Comparison of ENCODE assay signal across 10 mouse cellular contexts in the genomic region with DNA sequence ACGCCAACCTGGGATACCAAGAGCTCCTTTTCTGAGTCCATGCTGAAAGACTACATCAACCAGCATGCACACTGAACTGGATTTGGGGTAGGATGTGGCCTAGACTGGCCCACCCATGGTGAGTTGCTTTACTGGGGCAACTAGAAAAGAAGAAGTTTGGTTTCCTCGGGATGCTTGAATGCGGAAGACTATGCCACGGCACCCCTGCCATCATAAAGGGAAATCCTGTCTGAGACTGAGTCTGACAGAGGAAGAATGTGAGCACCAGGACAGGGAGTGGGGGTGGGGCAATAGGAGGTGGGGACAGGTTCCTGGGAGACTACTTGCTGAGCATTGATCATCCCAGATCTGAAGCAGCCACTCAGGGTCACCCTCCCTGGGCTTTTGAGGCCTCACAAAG. TPM values are rescaled to one million over a fixed set of nuclear protein-coding genes. Genes with fewer than 3 reads are reported as not detected.
DNase-seq lines count a peak whose midpoint lies in the region; ATAC-seq lines count a peak whose summit lies in the region.
"Had no signal": no experiment of that assay in that cellular context is flagged by ENCODE, and none has a peak within 500 bp of the region (broad histone marks: within the 10 kb centered on the region; RNA-seq: fewer than 3 reads in every experiment).

No protein-coding gene starts in this region.

- peaks cover 3% of the 10 kb centered on the region; the same call in 1 of the 2 replicates for H3K36me3 ChIP-seq in hindbrain, embryonic 12.5 days
- peaks cover 3% of the 10 kb centered on the region; the same call in 1 of the 2 replicates for H3K36me3 ChIP-seq in hindbrain, embryonic 14.5 days (replicated peaks; ENCODE audit: control insufficient read depth, insufficient read depth)
- H3K36me3 ChIP-seq in midbrain, embryonic 12.5 days, result no peaks in the 10 kb centered on the region
- no peaks in the 10 kb centered on the region for H3K36me3 ChIP-seq in midbrain, embryonic 14.5 days (ENCODE audit: control insufficient read depth, insufficient read depth, low read length)
- 0 out of 2 replicates have a peak, but pooled peaks cover 3% of the 10 kb centered on the region for H3K36me3 ChIP-seq in forebrain, embryonic 14.5 days (ENCODE audit: control insufficient read depth, insufficient read depth, low read length)
- no peaks in the 10 kb centered on the region for H3K36me3 ChIP-seq in neural tube, embryonic 14.5 days (ENCODE audit: control insufficient read depth, insufficient read depth, low read length)
- H3K36me3 ChIP-seq in intestine, embryonic 16.5 days (ENCODE audit: control insufficient read depth, insufficient read depth, low read length), result no peaks in the 10 kb centered on the region

- H3K4me1 ChIP-seq in hindbrain, embryonic 12.5 days, result peaks cover 47% of the 10 kb centered on the region
- peaks cover 51% of the 10 kb centered on the region for H3K4me1 ChIP-seq in hindbrain, embryonic 14.5 days (replicated peaks; ENCODE audit: control insufficient read depth, insufficient read depth, low read length)
- peaks cover 59% of the 10 kb centered on the region for H3K4me1 ChIP-seq in midbrain, embryonic 12.5 days
- peaks cover 39% of the 10 kb centered on the region for H3K4me1 ChIP-seq in midbrain, embryonic 14.5 days (ENCODE audit: control insufficient read depth, insufficient read depth, low read length)
- peaks cover 45% of the 10 kb centered on the region for H3K4me1 ChIP-seq in forebrain, embryonic 14.5 days (ENCODE audit: control insufficient read depth, insufficient read depth, low read length)
- H3K4me1 ChIP-seq in neural tube, embryonic 14.5 days (ENCODE audit: control insufficient read depth, insufficient read depth, low read length), result peaks cover 49% of the 10 kb centered on the region
- H3K4me1 ChIP-seq in intestine, embryonic 16.5 days (ENCODE audit: control insufficient read depth, insufficient read depth, low read length), result peaks cover 50% of the 10 kb centered on the region

- no peaks in the 10 kb centered on the region for H3K27me3 ChIP-seq in hindbrain, embryonic 12.5 days
- no peaks in the 10 kb centered on the region for H3K27me3 ChIP-seq in hindbrain, embryonic 14.5 days (ENCODE audit: control insufficient read depth, insufficient read depth, low read length)
- no peaks in the 10 kb centered on the region for H3K27me3 ChIP-seq in midbrain, embryonic 12.5 days
- no peaks in the 10 kb centered on the region for H3K27me3 ChIP-seq in midbrain, embryonic 14.5 days (ENCODE audit: control insufficient read depth, insufficient read depth, low read length)
- H3K27me3 ChIP-seq in forebrain, embryonic 14.5 days (replicated peaks; ENCODE audit: control insufficient read depth, insufficient read depth, low read length), result no peaks in the 10 kb centered on the region
- H3K27me3 ChIP-seq in neural tube, embryonic 14.5 days (ENCODE audit: control insufficient read depth, insufficient read depth, low read length), result no peaks in the 10 kb centered on the region
- no peaks in the 10 kb centered on the region for H3K27me3 ChIP-seq in intestine, embryonic 16.5 days (replicated peaks; ENCODE audit: control insufficient read depth, insufficient read depth, low read length)

- no peak overlapping the region for H3K9ac ChIP-seq in hindbrain, embryonic 12.5 days
- no peak overlapping the region for H3K9ac ChIP-seq in hindbrain, embryonic 14.5 days
- no peak overlapping the region for H3K9ac ChIP-seq in midbrain, embryonic 12.5 days (replicated peaks)
- H3K9ac ChIP-seq in midbrain, embryonic 14.5 days (replicated peaks; ENCODE audit: low read length), result no peak overlapping the region
- H3K9ac ChIP-seq in forebrain, embryonic 14.5 days (ENCODE audit: low read length), result no peak overlapping the region
- no peak overlapping the region for H3K9ac ChIP-seq in neural tube, embryonic 14.5 days (replicated peaks; ENCODE audit: low read depth, low read length)
- H3K9ac ChIP-seq in intestine, embryonic 16.5 days (ENCODE audit: low read depth, low read length), result no peak overlapping the region

- no peak overlapping the region for H3K4me3 ChIP-seq in hindbrain, embryonic 12.5 days
- H3K4me3 ChIP-seq in hindbrain, embryonic 14.5 days (replicated peaks; ENCODE audit: low read length), result no peak overlapping the region
- H3K4me3 ChIP-seq in midbrain, embryonic 12.5 days, result no peak overlapping the region
- H3K4me3 ChIP-seq in midbrain, embryonic 14.5 days (replicated peaks; ENCODE audit: low read depth, low read length), result no peak overlapping the region
- no peak overlapping the region for H3K4me3 ChIP-seq in forebrain, embryonic 14.5 days (ENCODE audit: low read depth, low read length)
- no peak overlapping the region for H3K4me3 ChIP-seq in neural tube, embryonic 14.5 days (ENCODE audit: low read depth, low read length)
- no peak overlapping the region for H3K4me3 ChIP-seq in intestine, embryonic 16.5 days (ENCODE audit: low read length)

- no peak for DNase-seq in hindbrain, embryonic 14.5 days (ENCODE audit: low spot score)
- no peak for DNase-seq in midbrain, embryonic 14.5 days
- DNase-seq in forebrain, embryonic 14.5 days (ENCODE audit: low spot score), result no peak
- DNase-seq: gastrocnemius, postnatal 14 days had no signal

- H3K9me3 ChIP-seq in hindbrain, embryonic 12.5 days (replicated peaks), result no peaks in the 10 kb centered on the region
- no peaks in the 10 kb centered on the region for H3K9me3 ChIP-seq in hindbrain, embryonic 14.5 days (ENCODE audit: control insufficient read depth, low read length)
- H3K9me3 ChIP-seq in midbrain, embryonic 12.5 days, result no peaks in the 10 kb centered on the region
- H3K9me3 ChIP-seq in midbrain, embryonic 14.5 days (ENCODE audit: control insufficient read depth, low read length), result no peaks in the 10 kb centered on the region
- no peaks in the 10 kb centered on the region for H3K9me3 ChIP-seq in forebrain, embryonic 14.5 days (replicated peaks; ENCODE audit: control insufficient read depth, low read length)
- H3K9me3 ChIP-seq in neural tube, embryonic 14.5 days (ENCODE audit: control insufficient read depth, low read length), result no peaks in the 10 kb centered on the region
- no peaks in the 10 kb centered on the region for H3K9me3 ChIP-seq in intestine, embryonic 16.5 days (ENCODE audit: control insufficient read depth, low read length)

- H3K27ac ChIP-seq in hindbrain, embryonic 12.5 days, result peak overlapping the region; percentile 68; the same call in 1 of the 2 replicates
- no peak overlapping the region; the same call in 1 of the 2 replicates for H3K27ac ChIP-seq in hindbrain, embryonic 14.5 days
- H3K27ac ChIP-seq in midbrain, embryonic 12.5 days (replicated peaks), result 0 out of 2 replicates have a peak overlapping the region, but pooled peaks have one; percentile 61
- no peak overlapping the region for H3K27ac ChIP-seq in midbrain, embryonic 14.5 days (replicated peaks; ENCODE audit: low read depth, low read length)
- peak overlapping the region; percentile 61; the same call in 1 of the 2 replicates for H3K27ac ChIP-seq in forebrain, embryonic 14.5 days (ENCODE audit: low read depth, low read length)
- peak overlapping the region; percentile 65; the same call in 1 of the 2 replicates for H3K27ac ChIP-seq in neural tube, embryonic 14.5 days (ENCODE audit: low read depth, low read length)
- no peak overlapping the region for H3K27ac ChIP-seq in intestine, embryonic 16.5 days (ENCODE audit: low read length)
- H3K27ac ChIP-seq: kidney, postnatal 0 days had no signal

- WGBS in hindbrain, embryonic 12.5 days, result 71% methylated on average over 4 of the region's 4 CpGs
- WGBS in hindbrain, embryonic 14.5 days, result 55% methylated on average over 4 of the region's 4 CpGs
- 58% methylated on average over 4 of the region's 4 CpGs for WGBS in midbrain, embryonic 12.5 days
- WGBS in midbrain, embryonic 14.5 days, result 57% methylated on average over 4 of the region's 4 CpGs
- 66% methylated on average over 4 of the region's 4 CpGs for WGBS in forebrain, embryonic 14.5 days
- 51% methylated on average over 4 of the region's 4 CpGs for WGBS in neural tube, embryonic 14.5 days
- 88% methylated on average over 4 of the region's 4 CpGs for WGBS in intestine, embryonic 16.5 days

- ATAC-seq in hindbrain, embryonic 12.5 days (ENCODE audit: low FRiP score), result no peak
- ATAC-seq in hindbrain, embryonic 14.5 days (ENCODE audit: low FRiP score), result no peak
- ATAC-seq in midbrain, embryonic 12.5 days (ENCODE audit: low FRiP score, low read depth), result no peak
- ATAC-seq in midbrain, embryonic 14.5 days (ENCODE audit: low FRiP score, low TSS enrichment), result no peak
- ATAC-seq in forebrain, embryonic 14.5 days, result no peak
- no peak for ATAC-seq in neural tube, embryonic 14.5 days (ENCODE audit: low read depth)
- no peak for ATAC-seq in megakaryocyte-erythroid progenitor cell, adult 5-6 weeks (replicated peaks; ENCODE audit: low FRiP score, low TSS enrichment, poor library complexity, severe bottlenecking)
- ATAC-seq in intestine, embryonic 16.5 days, result no peak

- no peak overlapping the region for H3K4me2 ChIP-seq in hindbrain, embryonic 12.5 days (replicated peaks)
- no peak overlapping the region for H3K4me2 ChIP-seq in hindbrain, embryonic 14.5 days (replicated peaks)
- no peak overlapping the region for H3K4me2 ChIP-seq in midbrain, embryonic 12.5 days (replicated peaks)
- no peak overlapping the region for H3K4me2 ChIP-seq in midbrain, embryonic 14.5 days (ENCODE audit: low read length)
- no peak overlapping the region for H3K4me2 ChIP-seq in forebrain, embryonic 14.5 days (ENCODE audit: low read length)
- H3K4me2 ChIP-seq in neural tube, embryonic 14.5 days (ENCODE audit: low read depth, low read length), result no peak overlapping the region
- no peak overlapping the region for H3K4me2 ChIP-seq in intestine, embryonic 16.5 days (ENCODE audit: low read depth, low read length)

RNA-seq across cellular contexts. Expression of gene Acvr1, which starts 32.6 kb away (rescaled TPM):
- 5.4 and 5.6 TPM in 2 replicates for polyA plus RNA-seq in hindbrain, embryonic 12.5 days (2016; fragmentation: Nextera tagmentation; extraction: Ambion mirVana)
- 7.5 and 8.7 TPM in 2 replicates for polyA plus RNA-seq in hindbrain, embryonic 14.5 days (2014; fragmentation: Nextera tagmentation; extraction: Ambion mirVana)
- 3.8 and 4.7 TPM in 2 replicates for polyA plus RNA-seq in midbrain, embryonic 12.5 days (2016; fragmentation: Nextera tagmentation; extraction: Ambion mirVana)
- 5.6 and 7.5 TPM in 2 replicates for polyA plus RNA-seq in midbrain, embryonic 14.5 days (2014; fragmentation: Nextera tagmentation; extraction: Ambion mirVana)
- 8.7 and 9.5 TPM in 2 replicates for polyA plus RNA-seq in forebrain, embryonic 14.5 days (2014; fragmentation: Nextera tagmentation; extraction: Ambion mirVana)
- polyA plus RNA-seq in neural tube, embryonic 14.5 days (2014; fragmentation: Nextera tagmentation; extraction: Ambion mirVana), result 8.5 and 8.6 TPM in 2 replicates
- 0.25 and 0.92 TPM in 2 replicates for total RNA-seq in megakaryocyte-erythroid progenitor cell, adult 5-6 weeks (2014; fragmentation: Nextera tagmentation)
- total RNA-seq in megakaryocyte-erythroid progenitor cell, adult 5-6 weeks (2017), result 0.42 TPM in 1 of 2 replicates, not detected in the other
- polyA plus RNA-seq in intestine, embryonic 16.5 days (2015; fragmentation: Nextera tagmentation; extraction: Ambion mirVana), result 4.6 and 5.3 TPM in 2 replicates

RNA-seq across cellular contexts. Expression of gene Upp2, which starts 32.7 kb away (rescaled TPM):
- polyA plus RNA-seq in hindbrain, embryonic 12.5 days (2016; fragmentation: Nextera tagmentation; extraction: Ambion mirVana), result 8.5 and 10.9 TPM in 2 replicates
- polyA plus RNA-seq in hindbrain, embryonic 14.5 days (2014; fragmentation: Nextera tagmentation; extraction: Ambion mirVana), result 16.1 and 17.5 TPM in 2 replicates
- 7.4 and 8.1 TPM in 2 replicates for polyA plus RNA-seq in midbrain, embryonic 12.5 days (2016; fragmentation: Nextera tagmentation; extraction: Ambion mirVana)
- 14.1 and 14.4 TPM in 2 replicates for polyA plus RNA-seq in midbrain, embryonic 14.5 days (2014; fragmentation: Nextera tagmentation; extraction: Ambion mirVana)
- 13.1 TPM in 2 replicates for polyA plus RNA-seq in forebrain, embryonic 14.5 days (2014; fragmentation: Nextera tagmentation; extraction: Ambion mirVana)
- polyA plus RNA-seq in neural tube, embryonic 14.5 days (2014; fragmentation: Nextera tagmentation; extraction: Ambion mirVana), result 15.4 and 16.4 TPM in 2 replicates
- not detected in 2 replicates for total RNA-seq in megakaryocyte-erythroid progenitor cell, adult 5-6 weeks (2014; fragmentation: Nextera tagmentation)
- total RNA-seq in megakaryocyte-erythroid progenitor cell, adult 5-6 weeks (2017), result not detected in 2 replicates
- 5.4 and 5.7 TPM in 2 replicates for polyA plus RNA-seq in intestine, embryonic 16.5 days (2015; fragmentation: Nextera tagmentation; extraction: Ambion mirVana)

Comparison
In these comparisons a context has a peak if more than half of its experiments do, and no peak if none do; other contexts are left out.
1. H3K27ac ChIP-seq: peak in hindbrain, embryonic 12.5 days (single experiment), midbrain, embryonic 12.5 days (single experiment), forebrain, embryonic 14.5 days (single experiment) and neural tube, embryonic 14.5 days (single experiment); none in hindbrain, embryonic 14.5 days (single experiment), midbrain, embryonic 14.5 days (single experiment) and intestine, embryonic 16.5 days (single experiment).